Comparison of ENCODE assay signal across 8 mouse cellular contexts in genomic region chr7:80687721-80688555, GRCm38 (mm10). TPM values are rescaled to one million over a fixed set of nuclear protein-coding genes. Genes with fewer than 3 reads are reported as not detected.
A peak's percentile ranks its signal among the peaks of the same experiment; 100 is the strongest.
DNase-seq lines count a peak whose midpoint lies in the region; ATAC-seq and TF ChIP-seq lines count a peak whose summit lies in the region.

No protein-coding gene starts in this region.

- peaks cover 8 to 21% of the 10 kb centered on the region in 2 experiments for H3K4me1 ChIP-seq in MEL (ENCODE audit: control insufficient read depth in 1 of 2, insufficient read depth in 2 of 2, low read length in 2 of 2)
- H3K4me1 ChIP-seq in hindbrain, embryonic 11.5 days (replicated peaks; ENCODE audit: control insufficient read depth, insufficient read depth, low read length), result no peaks in the 10 kb centered on the region
- H3K4me1 ChIP-seq in lung, embryonic 15.5 days, result peaks cover 26% of the 10 kb centered on the region
- peaks cover 25% of the 10 kb centered on the region for H3K4me1 ChIP-seq in olfactory bulb, adult 2 months (ENCODE audit: control insufficient read depth, insufficient read depth, low read length)

- ATAC-seq in hindbrain, embryonic 11.5 days (ENCODE audit: low FRiP score), result peak; percentile 75
- ATAC-seq in lung, embryonic 15.5 days (ENCODE audit: borderline replicate concordance, extremely low read depth, low FRiP score, low TSS enrichment), result peak; percentile 55

- TF ChIP-seq POLR2A in MEL (IDR thresholded peaks at IDR 0.05; ENCODE audit: control insufficient read depth in 1 of 2, insufficient read depth in 1 of 2, low read depth in 1 of 2, low read length in 2 of 2, poor library complexity in 1 of 2), result no peak
- TF ChIP-seq POLR2A in olfactory bulb, adult 2 months (IDR thresholded peaks at IDR 0.05; ENCODE audit: insufficient read depth, low read depth, low read length), result no peak

- no peak for TF ChIP-seq RAD21 in MEL (IDR thresholded peaks at IDR 0.05; ENCODE audit: low read depth, low read length)

- no peaks in the 10 kb centered on the region for H3K27me3 ChIP-seq in MEL (ENCODE audit: control insufficient read depth in 1 of 2, insufficient read depth in 2 of 2, low read length in 2 of 2)
- no peaks in the 10 kb centered on the region for H3K27me3 ChIP-seq in hindbrain, embryonic 11.5 days (ENCODE audit: control insufficient read depth, insufficient read depth, low read length)
- no peaks in the 10 kb centered on the region for H3K27me3 ChIP-seq in lung, embryonic 15.5 days

- TF ChIP-seq EP300 in MEL (IDR thresholded peaks at IDR 0.05; ENCODE audit: low read depth in 1 of 2, low read length in 2 of 2), result no peak

- peaks cover 10% of the 10 kb centered on the region for H3K79me2 ChIP-seq in MEL (ENCODE audit: control insufficient read depth, insufficient read depth, low read length, poor library complexity)

- 1% methylated on average over 54 of the region's 69 CpGs for WGBS in hindbrain, embryonic 11.5 days
- WGBS in lung, embryonic 15.5 days, result 1% methylated on average over 68 of the region's 69 CpGs
- WGBS in olfactory bulb, adult 2 months, result 1% methylated on average over 65 of the region's 69 CpGs

- peak overlapping the region; percentile 86 for H3K9ac ChIP-seq in MEL (ENCODE audit: control insufficient read depth, low read depth, low read length, poor library complexity, severe bottlenecking)
- H3K9ac ChIP-seq in hindbrain, embryonic 11.5 days (ENCODE audit: low read depth, low read length), result peak overlapping the region; percentile 95
- peak overlapping the region; percentile 94 for H3K9ac ChIP-seq in lung, embryonic 15.5 days

- no peaks in the 10 kb centered on the region for H3K9me3 ChIP-seq in MEL (replicated peaks; ENCODE audit: insufficient read depth, low read length)
- H3K9me3 ChIP-seq in hindbrain, embryonic 11.5 days (ENCODE audit: control insufficient read depth, low read length), result no peaks in the 10 kb centered on the region
- no peaks in the 10 kb centered on the region for H3K9me3 ChIP-seq in lung, embryonic 15.5 days

- no peak overlapping the region; the same call in 1 of the 2 replicates for H3K27ac ChIP-seq in MEL (ENCODE audit: control insufficient read depth, low read depth, low read length)
- peak overlapping the region; percentile 94 for H3K27ac ChIP-seq in hindbrain, embryonic 11.5 days (ENCODE audit: low read depth, low read length)
- peak overlapping the region; percentile 95 for H3K27ac ChIP-seq in lung, embryonic 15.5 days
- H3K27ac ChIP-seq in olfactory bulb, adult 2 months (ENCODE audit: insufficient read depth, low read depth, low read length), result peak overlapping the region; percentile 98

- TF ChIP-seq CTCF in MEL (IDR thresholded peaks at IDR 0.05 in 2 of 3, conservative IDR thresholded peaks at IDR 0.05 in 1 of 3; ENCODE audit: control insufficient read depth in 1 of 3, insufficient read depth in 1 of 3, low read depth in 2 of 3, low read length in 3 of 3, poor library complexity in 1 of 3, severe bottlenecking in 1 of 3), result no peak; a peak in 1 of 6 replicates
- TF ChIP-seq CTCF in olfactory bulb, adult 2 months (IDR thresholded peaks at IDR 0.05; ENCODE audit: insufficient read depth, low read depth, low read length), result no peak

- peak overlapping the region; percentile 89 to 99 for H3K4me3 ChIP-seq in MEL (ENCODE audit: control insufficient read depth in 1 of 2, insufficient read depth in 1 of 2, low read depth in 2 of 2, low read length in 2 of 2)
- peak overlapping the region; percentile 64 for H3K4me3 ChIP-seq in hindbrain, embryonic 11.5 days (ENCODE audit: low read depth, low read length)
- peak overlapping the region; percentile 86 for H3K4me3 ChIP-seq in lung, embryonic 15.5 days
- peak overlapping the region; percentile 71 for H3K4me3 ChIP-seq in olfactory bulb, adult 2 months (ENCODE audit: insufficient read depth, low read depth, low read length)

- peak; percentile 67 for DNase-seq in MEL (ENCODE audit: low read depth, low spot score)
- peak; percentile 80 to 83 for DNase-seq in cerebellum, postnatal 10 days
- peak; percentile 44 to 55 for DNase-seq in frontal cortex, postnatal 10 days (ENCODE audit: low spot score in 2 of 2)
- peak; percentile 79 for DNase-seq in hindbrain, embryonic 11.5 days (ENCODE audit: low spot score)
- peak; percentile 54 for DNase-seq in layer of hippocampus, adult 9-11 months
- DNase-seq in testis, postnatal 14 days (ENCODE audit: low spot score), result peak; percentile 74

- peak overlapping the region; percentile 73 for H3K4me2 ChIP-seq in hindbrain, embryonic 11.5 days (replicated peaks; ENCODE audit: low read depth, low read length)
- peak overlapping the region; percentile 88 for H3K4me2 ChIP-seq in lung, embryonic 15.5 days

- H3K36me3 ChIP-seq in MEL (ENCODE audit: control insufficient read depth in 1 of 2, insufficient read depth in 2 of 2, low read length in 2 of 2), result peaks cover 0 to 18% of the 10 kb centered on the region in 2 experiments; a peak in 2 of 4 replicates
- no peaks in the 10 kb centered on the region for H3K36me3 ChIP-seq in hindbrain, embryonic 11.5 days (ENCODE audit: control insufficient read depth, insufficient read depth, low read length)
- no peaks in the 10 kb centered on the region for H3K36me3 ChIP-seq in lung, embryonic 15.5 days

TF ChIP-seq in MEL, 35 proteins besides CTCF, POLR2A, EP300 and RAD21:
- TF ChIP-seq MXI1 (IDR thresholded peaks at IDR 0.05; ENCODE audit: low read depth, low read length) (peak; percentile 45), MAZ (IDR thresholded peaks at IDR 0.05; ENCODE audit: low read depth, low read length) (no peak), SIN3A (IDR thresholded peaks at IDR 0.05; ENCODE audit: low read length) (peak; percentile 22; the same call in 1 of the 2 replicates), UBTF (IDR thresholded peaks at IDR 0.05; ENCODE audit: borderline replicate concordance, insufficient read depth, low read depth, low read length) (0 out of 2 replicates have a peak, but pooled peaks have one; percentile 21)

RNA-seq across cellular contexts. Expression of gene Crtc3, which starts 0.7 kb away (rescaled TPM):
- total RNA-seq in MEL (2012; rRNA removed), result 4.2 and 5.0 TPM in 2 replicates
- polyA plus RNA-seq in MEL (2012; ENCODE audit: insufficient read depth in 1 of 2, insufficient read length in 2 of 2, low read depth in 1 of 2, low replicate concordance in 2 of 2, missing spikeins in 1 of 2), result 10 to 100 TPM in 1 of 2 experiments, not detected in 1; 15.8 TPM
- 9.9 and 11.1 TPM in 2 replicates for polyA plus RNA-seq in hindbrain, embryonic 11.5 days (2014; fragmentation: Nextera tagmentation; extraction: Ambion mirVana)
- 22.7 and 26.1 TPM in 2 replicates for polyA plus RNA-seq in lung, embryonic 15.5 days (2015; fragmentation: Nextera tagmentation; extraction: Ambion mirVana)
- not detected in 2 replicates for polyA plus RNA-seq in olfactory bulb, adult 2 months (2012; ENCODE audit: insufficient read depth, insufficient read length, low replicate concordance, missing spikeins)
